In genomic region chr4:128897911-128898421, GRCm38 (mm10) we compare ENCODE assay signal across 8 mouse cellular contexts. TPM values are rescaled to one million over a fixed set of nuclear protein-coding genes. Genes with fewer than 3 reads are reported as not detected.
A peak's percentile ranks its signal among the peaks of the same experiment; 100 is the strongest.
DNase-seq lines count a peak whose midpoint lies in the region; ATAC-seq and TF ChIP-seq lines count a peak whose summit lies in the region.

No protein-coding gene starts in this region.

- peak; percentile 81 for DNase-seq in cerebellum, adult 11-12 months
- DNase-seq in cerebellum, postnatal 4 days (ENCODE audit: low spot score in 2 of 2) = no peak
- DNase-seq in embryonic facial prominence, embryonic 10.5 days (ENCODE audit: low spot score) = peak; percentile 89
- peak; percentile 44 for DNase-seq in lung, postnatal 0 days (ENCODE audit: low spot score)
- DNase-seq in testis, postnatal 14 days (ENCODE audit: low spot score) = no peak
- no peak for DNase-seq in adrenal gland, adult (ENCODE audit: inconsistent age in 2 of 2, low spot score in 1 of 2)
- no peak for DNase-seq in gastrocnemius, postnatal 25 days

- TF ChIP-seq EP300 in lung, postnatal 0 days (IDR thresholded peaks at IDR 0.05) = no peak

- no peaks in the 10 kb centered on the region for H3K9me3 ChIP-seq in embryonic facial prominence, embryonic 10.5 days
- no peaks in the 10 kb centered on the region for H3K9me3 ChIP-seq in hindbrain, embryonic 16.5 days (ENCODE audit: control insufficient read depth, low read length)
- no peaks in the 10 kb centered on the region for H3K9me3 ChIP-seq in lung, postnatal 0 days (ENCODE audit: low read length)

- H3K36me3 ChIP-seq in embryonic facial prominence, embryonic 10.5 days (replicated peaks) = peaks cover 38% of the 10 kb centered on the region
- H3K36me3 ChIP-seq in hindbrain, embryonic 16.5 days (ENCODE audit: control insufficient read depth, insufficient read depth, low read length) = peaks cover 15% of the 10 kb centered on the region
- no peaks in the 10 kb centered on the region for H3K36me3 ChIP-seq in lung, postnatal 0 days (ENCODE audit: insufficient read depth, low read length)

- H3K4me1 ChIP-seq in embryonic facial prominence, embryonic 10.5 days = peaks cover 41% of the 10 kb centered on the region
- peaks cover 23% of the 10 kb centered on the region for H3K4me1 ChIP-seq in hindbrain, embryonic 16.5 days (ENCODE audit: control insufficient read depth, insufficient read depth, low read depth, low read length)
- H3K4me1 ChIP-seq in lung, postnatal 0 days (ENCODE audit: insufficient read depth, low read depth, low read length) = peaks cover 9% of the 10 kb centered on the region; the same call in 1 of the 2 replicates

- peak overlapping the region; percentile 25; the same call in 1 of the 2 replicates for H3K4me3 ChIP-seq in embryonic facial prominence, embryonic 10.5 days
- H3K4me3 ChIP-seq in hindbrain, embryonic 16.5 days (ENCODE audit: low read length) = no peak overlapping the region
- no peak overlapping the region for H3K4me3 ChIP-seq in lung, postnatal 0 days (ENCODE audit: low read depth, low read length)

- ATAC-seq in hindbrain, embryonic 16.5 days = no peak
- peak; percentile 64 for ATAC-seq in lung, postnatal 0 days

- no peak overlapping the region for H3K4me2 ChIP-seq in hindbrain, embryonic 16.5 days (ENCODE audit: low read length)
- no peak overlapping the region for H3K4me2 ChIP-seq in lung, postnatal 0 days (replicated peaks; ENCODE audit: low read depth, low read length)

- no peak for TF ChIP-seq CTCF in lung, postnatal 0 days (IDR thresholded peaks at IDR 0.05)

- no peaks in the 10 kb centered on the region for H3K27me3 ChIP-seq in embryonic facial prominence, embryonic 10.5 days (replicated peaks; ENCODE audit: low read depth, poor library complexity, severe bottlenecking)
- H3K27me3 ChIP-seq in hindbrain, embryonic 16.5 days (replicated peaks; ENCODE audit: control insufficient read depth, insufficient read depth, low read length) = no peaks in the 10 kb centered on the region
- H3K27me3 ChIP-seq in lung, postnatal 0 days (replicated peaks; ENCODE audit: insufficient read depth, low read length) = no peaks in the 10 kb centered on the region

- H3K9ac ChIP-seq in hindbrain, embryonic 16.5 days (ENCODE audit: low read depth, low read length) = no peak overlapping the region
- H3K9ac ChIP-seq in lung, postnatal 0 days (replicated peaks; ENCODE audit: low read depth) = no peak overlapping the region

- WGBS in embryonic facial prominence, embryonic 10.5 days = 8% methylated on average over 7 of the region's 7 CpGs
- WGBS in hindbrain, embryonic 16.5 days = 19% methylated on average over 7 of the region's 7 CpGs
- WGBS in lung, postnatal 0 days = 12% methylated on average over 6 of the region's 7 CpGs

- peak overlapping the region; percentile 92 for H3K27ac ChIP-seq in embryonic facial prominence, embryonic 10.5 days (replicated peaks)
- H3K27ac ChIP-seq in hindbrain, embryonic 16.5 days (ENCODE audit: low read depth, low read length) = 0 out of 2 replicates have a peak overlapping the region, but pooled peaks have one; percentile 65
- H3K27ac ChIP-seq in lung, postnatal 0 days (ENCODE audit: low read length) = no peak overlapping the region

RNA-seq across cellular contexts. Expression of gene Trim62, which starts 14.6 kb away (rescaled TPM):
- polyA plus RNA-seq in embryonic facial prominence, embryonic 10.5 days (2016; fragmentation: Nextera tagmentation; extraction: Ambion mirVana) = 10.6 and 11.9 TPM in 2 replicates
- polyA plus RNA-seq in hindbrain, embryonic 16.5 days (2015; fragmentation: Nextera tagmentation; extraction: Ambion mirVana) = 23.8 and 25.1 TPM in 2 replicates
- 2.5 and 3.3 TPM in 2 replicates for polyA plus RNA-seq in lung, postnatal 0 days (2015; fragmentation: Nextera tagmentation; extraction: Ambion mirVana)
- total RNA-seq in gastrocnemius, postnatal 25 days (2021) = under 1 TPM; 0.59 to 0.88 TPM

Comparison
In these comparisons a context has a peak if more than half of its experiments do, and no peak if none do; other contexts are left out.
1. DNase-seq: peak in cerebellum, adult 11-12 months (single experiment), embryonic facial prominence, embryonic 10.5 days (single experiment) and lung, postnatal 0 days (single experiment); none in cerebellum, postnatal 4 days (0 of 2), testis, postnatal 14 days (single experiment), adrenal gland, adult (0 of 2) and gastrocnemius, postnatal 25 days (single experiment).